Mouse (Mus musculus) cerebellum, postnatal 10 days (tissue): ENCODE measurements at regions not wholly inside any gene's neighbourhood (a gene's known extent, or its start where the extent isn't known, plus 50 kb on each side); places are given as distances from the start of the nearest gene placed in this dataset.
A peak's percentile ranks its signal among the peaks of the same experiment; 100 is the strongest.

Experiments used
- DNase-seq, 2 experiments: peaks; one replicate each; pipeline ENCODE4 v3.0.0; 2021; ENCODE audit warnings: mixed read lengths in 2 of 2

GRCm38 (mm10) chr16:47289730-47290129 is 791.4 kb upstream of the Nectin3 start:
- no peak for DNase-seq

DNA sequence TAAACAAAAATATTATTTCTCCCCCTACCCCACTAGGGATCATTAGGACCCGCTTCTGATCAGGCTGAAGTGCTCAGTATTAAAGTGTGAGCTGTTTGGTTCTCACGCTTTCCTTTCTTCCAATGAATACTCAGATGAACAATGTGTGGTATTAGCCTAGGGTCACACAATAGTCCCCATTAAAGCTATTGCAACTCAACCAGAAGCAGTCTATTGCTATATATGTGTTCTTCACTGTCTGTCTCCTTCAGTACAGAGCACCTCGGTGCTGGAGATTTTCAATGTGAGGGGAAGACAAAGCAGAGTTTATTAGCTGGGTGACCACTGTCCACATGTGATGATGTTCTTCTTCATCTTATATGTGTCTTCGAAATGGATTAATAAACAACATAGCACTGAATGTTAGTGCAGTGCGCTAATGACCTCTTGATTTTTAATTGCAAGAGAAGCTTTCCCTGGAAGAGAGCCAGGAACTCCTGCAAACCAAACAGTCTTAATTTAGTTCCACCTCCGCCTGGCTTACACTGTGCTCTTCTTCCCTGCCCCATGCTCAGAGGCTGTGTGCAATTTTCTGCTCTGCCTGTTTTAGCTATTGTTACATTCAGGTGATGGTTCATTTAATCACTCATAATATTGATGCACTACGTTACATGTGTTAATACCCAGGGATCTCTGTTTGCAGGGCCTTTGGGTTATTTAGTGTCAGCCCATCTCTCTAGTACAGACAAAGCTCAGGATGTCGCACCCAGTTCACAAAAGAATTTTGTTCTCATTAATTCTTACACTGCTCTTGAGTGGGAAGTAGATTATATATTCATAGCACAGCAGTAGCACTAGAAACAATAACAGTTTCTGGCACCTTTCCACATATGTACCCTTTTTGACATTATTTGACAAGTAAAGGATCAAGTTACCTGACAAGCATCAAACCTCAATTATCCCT is 768.7 kb upstream of the Nectin3 start:
- peak; percentile 25 to 49 for DNase-seq
